Mouse (Mus musculus) megakaryocyte, embryonic 14.5 days (primary cell): ENCODE results near the gene Megf9. TPM values are rescaled to one million over a fixed set of nuclear protein-coding genes. Genes with fewer than 3 reads are reported as not detected.

Source experiments
- H3K27me3 ChIP-seq: replicated peaks from 2 replicates; pipeline ENCODE3; 2012; ENCODE audit warnings: inconsistent platforms
- H3K36me3 ChIP-seq: replicated peaks from 2 replicates; pipeline ENCODE3; 2012; ENCODE audit warnings: low read length, inconsistent platforms, mixed read lengths
- H3K4me1 ChIP-seq: 2 replicates; pipeline ENCODE4 v1.6.1; 2012; ENCODE audit warnings: inconsistent platforms
- H3K4me3 ChIP-seq: replicated peaks from 2 replicates; pipeline ENCODE3; 2012; ENCODE audit warnings: moderate library complexity, mild to moderate bottlenecking, inconsistent platforms
- H3K9me3 ChIP-seq: 2 replicates; pipeline ENCODE4 v1.6.1; 2012; ENCODE audit warnings: inconsistent platforms
- FLI1 ChIP-seq: IDR thresholded peaks from 2 replicates; pipeline ENCODE4 v1.6.1; 2012; ENCODE audit warnings: low read length, inconsistent platforms, mixed read lengths
- GATA1 ChIP-seq: IDR thresholded peaks from 3 replicates; pipeline ENCODE4 v1.6.1; 2012; ENCODE audit warnings: mixed read lengths, low read length, inconsistent platforms, borderline replicate concordance
- polyA plus RNA-seq: library from polyadenylated mRNA; stranded (reverse); fragments of >175 nt; gene quantifications from 2 replicates; pipeline ENCODE4 v1.2.3, GENCODE M21; 2012; ENCODE audit warnings: low replicate concordance; ENCODE audit not compliant: insufficient read depth

Megf9 gene
- polyA plus RNA-seq, 1 experiment, result 1.0 TPM

GRCm38 (mm10) chr4:70451750-70452149 is 83.0 kb downstream of the Megf9 start:
- Histone ChIP-seq H3K9me3 (no peaks in the 10 kb centered on the region), H3K4me3 (no peak overlapping the region)
- TF ChIP-seq FLI1 (no peak), GATA1 (no peak)

GRCm38 (mm10) chr4:70449668-70450067 is 85.1 kb downstream of the Megf9 start:
- Histone ChIP-seq H3K36me3 (no peaks in the 10 kb centered on the region), H3K27me3 (no peaks in the 10 kb centered on the region), H3K4me1 (no peaks in the 10 kb centered on the region), H3K4me3 (no peak overlapping the region), H3K9me3 (0 out of 2 replicates have a peak, but pooled peaks cover 3% of the 10 kb centered on the region)
- TF ChIP-seq GATA1, result no peak
- no peak for TF ChIP-seq FLI1

More at GRCm38 (mm10) chr4:70451750-70452149, 83.0 kb downstream of the Megf9 start:
- Histone ChIP-seq H3K4me1 (no peaks in the 10 kb centered on the region), H3K27me3 (no peaks in the 10 kb centered on the region), H3K36me3 (no peaks in the 10 kb centered on the region)

- H3K36me3 ChIP-seq, result no peaks in the 10 kb centered on the region
- no peak for TF ChIP-seq GATA1
- TF ChIP-seq FLI1, result no peak
- no peak overlapping the region for H3K4me3 ChIP-seq
- no peaks in the 10 kb centered on the region for H3K27me3 ChIP-seq
- 0 out of 2 replicates have a peak, but pooled peaks cover 3% of the 10 kb centered on the region for H3K9me3 ChIP-seq
- no peaks in the 10 kb centered on the region for H3K4me1 ChIP-seq
Measured at GRCm38 (mm10) chr4:70446774-70447173, 88.0 kb downstream of the Megf9 start.

GRCm38 (mm10) chr4:70420202-70420601 is 114.6 kb downstream of the Megf9 start:
- no peaks in the 10 kb centered on the region for H3K9me3 ChIP-seq
- H3K36me3 ChIP-seq, result no peaks in the 10 kb centered on the region
- H3K4me3 ChIP-seq, result no peak overlapping the region
- no peaks in the 10 kb centered on the region for H3K27me3 ChIP-seq
- TF ChIP-seq FLI1 (no peak), GATA1 (no peak)
- no peaks in the 10 kb centered on the region for H3K4me1 ChIP-seq

- no peaks in the 10 kb centered on the region for H3K9me3 ChIP-seq
- H3K27me3 ChIP-seq, result no peaks in the 10 kb centered on the region
Measured at GRCm38 (mm10) chr4:70412126-70412525, 122.7 kb downstream of the Megf9 start.

GRCm38 (mm10) chr4:70409994-70410721 is 124.6 kb downstream of the Megf9 start, which contains the start of gene Cdk5rap2:
Gene Cdk5rap2 (minus strand): TSS chr4:70410443.
- Histone ChIP-seq H3K9me3 (no peaks in the 10 kb centered on the region), H3K27me3 (no peaks in the 10 kb centered on the region), H3K4me1 (peaks cover 27% of the 10 kb centered on the region), H3K36me3 (peaks cover 2% of the 10 kb centered on the region), H3K4me3 (peak within 1 kb of the TSS; percentile 97)
- TF ChIP-seq GATA1 (no peak), FLI1 (no peak)

More at GRCm38 (mm10) chr4:70412126-70412525, 122.7 kb downstream of the Megf9 start:
- Histone ChIP-seq H3K4me1 (peaks cover 27% of the 10 kb centered on the region), H3K36me3 (no peaks in the 10 kb centered on the region), H3K4me3 (no peak overlapping the region)
- TF ChIP-seq FLI1, result no peak
- TF ChIP-seq GATA1, result no peak

- Histone ChIP-seq H3K9me3 (no peaks in the 10 kb centered on the region), H3K27me3 (no peaks in the 10 kb centered on the region), H3K4me1 (peaks cover 27% of the 10 kb centered on the region), H3K4me3 (peak overlapping the region; percentile 97), H3K36me3 (peaks cover 4% of the 10 kb centered on the region)
- no peak for TF ChIP-seq GATA1
- no peak for TF ChIP-seq FLI1
Measured at GRCm38 (mm10) chr4:70409456-70409855, 125.3 kb downstream of the Megf9 start.

- Histone ChIP-seq H3K4me1 (no peaks in the 10 kb centered on the region), H3K4me3 (no peak overlapping the region), H3K27me3 (no peaks in the 10 kb centered on the region), H3K36me3 (peaks cover 56% of the 10 kb centered on the region), H3K9me3 (no peaks in the 10 kb centered on the region)
- no peak for TF ChIP-seq GATA1
- TF ChIP-seq FLI1, result no peak
Measured at GRCm38 (mm10) chr4:70402109-70402819, 132.5 kb downstream of the Megf9 start.

- H3K4me1 ChIP-seq, result peaks cover 7% of the 10 kb centered on the region
- no peaks in the 10 kb centered on the region for H3K27me3 ChIP-seq
- no peaks in the 10 kb centered on the region for H3K9me3 ChIP-seq
- TF ChIP-seq FLI1 (no peak), GATA1 (no peak)
- no peak overlapping the region for H3K4me3 ChIP-seq
- peaks cover 56% of the 10 kb centered on the region for H3K36me3 ChIP-seq
Measured at GRCm38 (mm10) chr4:70399476-70399875, 135.3 kb downstream of the Megf9 start.

- Histone ChIP-seq H3K9me3 (no peaks in the 10 kb centered on the region), H3K4me1 (peaks cover 7% of the 10 kb centered on the region), H3K36me3 (peaks cover 56% of the 10 kb centered on the region), H3K4me3 (no peak overlapping the region), H3K27me3 (no peaks in the 10 kb centered on the region)
- TF ChIP-seq GATA1 (no peak), FLI1 (no peak)
Measured at GRCm38 (mm10) chr4:70399074-70399473, 135.7 kb downstream of the Megf9 start.
